In the genomic region with DNA sequence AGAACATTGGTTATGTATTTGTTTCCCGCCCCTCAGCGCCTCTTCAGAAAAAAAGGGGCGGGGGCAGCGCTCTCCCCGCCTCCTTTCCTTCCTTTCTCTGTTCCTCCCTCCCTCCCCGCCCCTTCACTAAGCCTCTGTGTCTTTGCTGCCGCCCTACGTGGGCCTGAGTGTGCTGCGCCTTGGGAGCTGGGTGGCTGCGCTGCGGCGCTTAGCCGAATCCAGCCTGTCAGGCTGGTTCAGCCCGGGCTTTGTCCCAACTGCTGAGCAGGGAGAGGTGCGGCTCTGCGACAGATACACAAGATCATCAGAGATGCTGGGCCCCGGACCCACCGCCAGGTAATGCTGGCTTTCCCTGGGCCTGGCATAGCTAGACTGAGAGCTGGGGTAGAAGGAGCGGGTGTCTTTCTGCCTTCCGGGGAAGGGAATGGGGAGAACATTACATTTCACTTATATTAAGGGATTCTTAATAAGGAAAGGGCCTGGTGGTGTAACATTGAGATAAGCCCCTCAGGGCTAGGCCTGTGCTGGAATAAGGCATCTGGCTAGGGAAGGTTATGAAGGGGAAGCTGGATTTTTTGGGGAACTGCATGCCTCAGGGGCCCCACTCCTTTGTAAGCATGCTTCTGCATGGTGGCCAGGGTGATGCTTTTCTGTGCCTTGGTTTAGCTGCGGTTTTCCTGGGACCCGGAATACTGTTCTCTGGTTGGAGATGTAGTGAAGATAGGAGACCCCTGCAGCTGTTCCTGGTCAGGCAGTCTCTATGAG, we compare ENCODE assay signal across 8 mouse cellular contexts. TPM values are rescaled to one million over a fixed set of nuclear protein-coding genes. Genes with fewer than 3 reads are reported as not detected.
DNase-seq lines count a peak whose midpoint lies in the region; ATAC-seq and TF ChIP-seq lines count a peak whose summit lies in the region.

No protein-coding gene starts in this region.

- H3K9ac ChIP-seq in forebrain, embryonic 15.5 days (replicated peaks) = peak overlapping the region; percentile 91
- peak overlapping the region; percentile 65 for H3K9ac ChIP-seq in liver, postnatal 0 days (replicated peaks)
- H3K9ac ChIP-seq in neural tube, embryonic 14.5 days (replicated peaks; ENCODE audit: low read depth, low read length) = peak overlapping the region; percentile 79

- peak; percentile 58 for TF ChIP-seq CTCF in liver, postnatal 0 days (IDR thresholded peaks at IDR 0.05; ENCODE audit: low read depth)
- TF ChIP-seq CTCF in testis, adult 2 months (IDR thresholded peaks at IDR 0.05; ENCODE audit: control insufficient read depth, insufficient read depth, insufficient replicate concordance, low read depth, low read length) = no peak

- intact Hi-C loops in heart, postnatal 14 days (cut with DNase I) = no loop called here

- no peaks in the 10 kb centered on the region for H3K9me3 ChIP-seq in forebrain, embryonic 15.5 days
- H3K9me3 ChIP-seq in liver, postnatal 0 days (ENCODE audit: low read length) = no peaks in the 10 kb centered on the region
- H3K9me3 ChIP-seq in neural tube, embryonic 14.5 days (ENCODE audit: control insufficient read depth, low read length) = no peaks in the 10 kb centered on the region

- WGBS in forebrain, embryonic 15.5 days = 1% methylated on average over 22 of the region's 22 CpGs
- WGBS in liver, postnatal 0 days (ENCODE audit: insufficient replicate concordance) = 5% methylated on average over 22 of the region's 22 CpGs
- WGBS in neural tube, embryonic 14.5 days = 5% methylated on average over 22 of the region's 22 CpGs

- DNase-seq in ES-CJ7 (ENCODE audit: low read depth, low spot score) = peak; percentile 89
- peak; percentile 91 for DNase-seq in cerebellum, adult 11-12 months
- DNase-seq in heart, postnatal 14 days = peak; percentile 35 to 48
- DNase-seq in layer of hippocampus, adult 11-12 months (ENCODE audit: low spot score) = peak; percentile 85
- peak; percentile 81 for DNase-seq in liver, postnatal 0 days

- H3K4me1 ChIP-seq in forebrain, embryonic 15.5 days = peaks cover 28% of the 10 kb centered on the region
- H3K4me1 ChIP-seq in liver, postnatal 0 days (ENCODE audit: insufficient read depth) = peaks cover 23% of the 10 kb centered on the region
- peaks cover 14% of the 10 kb centered on the region for H3K4me1 ChIP-seq in neural tube, embryonic 14.5 days (ENCODE audit: control insufficient read depth, insufficient read depth, low read length)
- peaks cover 2% of the 10 kb centered on the region; the same call in 1 of the 2 replicates for H3K4me1 ChIP-seq in testis, adult 2 months (ENCODE audit: control insufficient read depth, insufficient read depth, low read length)

- H3K36me3 ChIP-seq in forebrain, embryonic 15.5 days = no peaks in the 10 kb centered on the region
- H3K36me3 ChIP-seq in liver, postnatal 0 days (replicated peaks; ENCODE audit: insufficient read depth, low read length) = no peaks in the 10 kb centered on the region
- no peaks in the 10 kb centered on the region for H3K36me3 ChIP-seq in neural tube, embryonic 14.5 days (ENCODE audit: control insufficient read depth, insufficient read depth, low read length)
- H3K36me3 ChIP-seq in testis, adult 2 months (ENCODE audit: control insufficient read depth, insufficient read depth, low read length) = no peaks in the 10 kb centered on the region

- no peak for TF ChIP-seq POLR2A in testis, adult 2 months (IDR thresholded peaks at IDR 0.05; ENCODE audit: control insufficient read depth, low read depth, low read length)

- peak overlapping the region; percentile 65 for H3K4me2 ChIP-seq in forebrain, embryonic 15.5 days (replicated peaks)
- H3K4me2 ChIP-seq in liver, postnatal 0 days (ENCODE audit: low read depth, low read length) = peak overlapping the region; percentile 79
- H3K4me2 ChIP-seq in neural tube, embryonic 14.5 days (ENCODE audit: low read depth, low read length) = peak overlapping the region; percentile 48

- peak overlapping the region; percentile 67 for H3K4me3 ChIP-seq in forebrain, embryonic 15.5 days
- peak overlapping the region; percentile 56 for H3K4me3 ChIP-seq in liver, postnatal 0 days (ENCODE audit: low read depth, low read length)
- H3K4me3 ChIP-seq in neural tube, embryonic 14.5 days (ENCODE audit: low read depth, low read length) = peak overlapping the region; percentile 55
- H3K4me3 ChIP-seq in testis, adult 2 months (ENCODE audit: control insufficient read depth, low read depth, low read length) = peak overlapping the region; percentile 34

- no peak for TF ChIP-seq EP300 in liver, postnatal 0 days (IDR thresholded peaks at IDR 0.05; ENCODE audit: low read depth)

- ATAC-seq in forebrain, embryonic 15.5 days (replicated peaks) = peak; percentile 98
- ATAC-seq in liver, postnatal 0 days = peak; percentile 95
- peak; percentile 97 for ATAC-seq in neural tube, embryonic 14.5 days (ENCODE audit: low read depth)

- H3K27ac ChIP-seq in forebrain, embryonic 15.5 days (replicated peaks) = peak overlapping the region; percentile 95
- H3K27ac ChIP-seq in liver, postnatal 0 days (ENCODE audit: low read depth) = peak overlapping the region; percentile 64; the same call in 1 of the 2 replicates
- H3K27ac ChIP-seq in neural tube, embryonic 14.5 days (ENCODE audit: low read depth, low read length) = peak overlapping the region; percentile 86
- H3K27ac ChIP-seq in testis, adult 2 months (ENCODE audit: control insufficient read depth, insufficient read depth, low read depth, low read length) = no peak overlapping the region

- H3K27me3 ChIP-seq in forebrain, embryonic 15.5 days = no peaks in the 10 kb centered on the region
- H3K27me3 ChIP-seq in liver, postnatal 0 days (ENCODE audit: insufficient read depth, low read length) = no peaks in the 10 kb centered on the region
- no peaks in the 10 kb centered on the region for H3K27me3 ChIP-seq in neural tube, embryonic 14.5 days (ENCODE audit: control insufficient read depth, insufficient read depth, low read length)
- no peaks in the 10 kb centered on the region for H3K27me3 ChIP-seq in testis, adult 2 months (ENCODE audit: control insufficient read depth, insufficient read depth, low read length)

RNA-seq across cellular contexts. Expression of a gene that starts 54.6 kb away (rescaled TPM):
- 132 and 143 TPM in 2 replicates for polyA plus RNA-seq in forebrain, embryonic 15.5 days (2015; fragmentation: Nextera tagmentation; extraction: Ambion mirVana)
- 1 to 10 TPM; 1.5 to 2.0 TPM for total RNA-seq in heart, postnatal 14 days (2021)
- 8.1 and 9.6 TPM in 2 replicates for polyA plus RNA-seq in liver, postnatal 0 days (2015; fragmentation: Nextera tagmentation; extraction: Ambion mirVana)
- polyA plus RNA-seq in neural tube, embryonic 14.5 days (2014; fragmentation: Nextera tagmentation; extraction: Ambion mirVana) = 148 and 155 TPM in 2 replicates
- polyA plus RNA-seq in testis, adult 2 months (2012; rRNA removed) = 3.1 and 4.7 TPM in 2 replicates

Comparison
In these comparisons a context has a peak if more than half of its experiments do, and no peak if none do; other contexts are left out.
1. RNA of a gene that starts 54.6 kb away (polyA plus RNA-seq): 148 to 155 TPM in neural tube, embryonic 14.5 days and 132 to 143 TPM in forebrain, embryonic 15.5 days; 8.1 to 9.6 TPM in liver, postnatal 0 days and 3.1 to 4.7 TPM in testis, adult 2 months; every median in the first group is over 10 times any median in the second.
2. Peak in every context shown above with its lines, with median percentiles within 50 percentile points of each other: DNase-seq, ATAC-seq, H3K4me2 ChIP-seq, H3K4me3 ChIP-seq and H3K9ac ChIP-seq.